Mouse (Mus musculus) MEL (cell line): ENCODE results near the gene Zic2. TPM values are rescaled to one million over a fixed set of nuclear protein-coding genes. Genes with fewer than 3 reads are reported as not detected.
A peak's percentile ranks its signal among the peaks of the same experiment; 100 is the strongest.

ENCODE experiments used
- DNase-seq: peaks from one replicate; pipeline ENCODE4 v3.0.0; 2011; ENCODE audit warnings: low read depth, low spot score
- H3K27ac ChIP-seq: 2 replicates; pipeline ENCODE4 v1.5.1; 2012; ENCODE audit warnings: low read depth, mild to moderate bottlenecking, control low read depth, low read length, moderate library complexity; ENCODE audit not compliant: control insufficient read depth
- H3K27me3 ChIP-seq, 2 experiments: fragments of 150-350 bp in 1 of 2; sonication (generic) in 1 of 2; 2 replicates each; pipeline ENCODE4 v1.6.1; 2012; ENCODE audit warnings: low read length in 2 of 2, mild to moderate bottlenecking in 2 of 2, improper control_type of control experiment in 1 of 2, moderate library complexity in 1 of 2; ENCODE audit not compliant: insufficient read depth in 2 of 2, control insufficient read depth in 1 of 2
- H3K36me3 ChIP-seq, 2 experiments: 2 replicates each; pipeline ENCODE4 v1.6.1; 2012 to 2014; ENCODE audit warnings: low read length in 2 of 2, improper control_type of control experiment in 1 of 2, inconsistent platforms in 1 of 2, mild to moderate bottlenecking in 1 of 2; ENCODE audit not compliant: insufficient read depth in 2 of 2, control insufficient read depth in 1 of 2
- H3K4me1 ChIP-seq, 2 experiments: fragments of 150-350 bp in 1 of 2; sonication (generic) in 1 of 2; 2 replicates each; pipeline ENCODE4 v1.6.1; 2012; ENCODE audit warnings: low read length in 2 of 2, improper control_type of control experiment in 1 of 2, mild to moderate bottlenecking in 1 of 2; ENCODE audit not compliant: insufficient read depth in 2 of 2, control insufficient read depth in 1 of 2
- H3K4me3 ChIP-seq, 2 experiments: fragments of 150-350 bp in 1 of 2; sonication (generic) in 1 of 2; 2 replicates each; pipeline ENCODE4 v1.5.1; 2012; ENCODE audit warnings: low read depth in 2 of 2, low read length in 2 of 2, mild to moderate bottlenecking in 2 of 2, moderate library complexity in 2 of 2, control low read depth in 1 of 2, improper control_type of control experiment in 1 of 2; ENCODE audit not compliant: control insufficient read depth in 1 of 2, insufficient read depth in 1 of 2
- H3K79me2 ChIP-seq: 2 replicates; pipeline ENCODE4 v1.6.1; 2012; ENCODE audit warnings: mild to moderate bottlenecking, low read length, moderate library complexity; ENCODE audit not compliant: control insufficient read depth, poor library complexity, insufficient read depth
- H3K9ac ChIP-seq: 2 replicates; pipeline ENCODE4 v1.6.1; 2012; ENCODE audit warnings: low read depth, mild to moderate bottlenecking, control low read depth, low read length, moderate library complexity; ENCODE audit not compliant: control insufficient read depth, poor library complexity, severe bottlenecking
- H3K9me3 ChIP-seq: fragments of 150-350 bp; sonication (generic); replicated peaks from 2 replicates; pipeline ENCODE4 v1.6.1; 2012; ENCODE audit warnings: mild to moderate bottlenecking, low read length, improper control_type of control experiment, moderate library complexity; ENCODE audit not compliant: insufficient read depth
- CHD1 ChIP-seq: IDR thresholded peaks from 2 replicates; pipeline ENCODE4 v1.6.1; 2012; ENCODE audit warnings: low read depth, mild to moderate bottlenecking, inconsistent platforms, low read length, improper control_type of control experiment
- CHD2 ChIP-seq: IDR thresholded peaks from 2 replicates; pipeline ENCODE4 v1.6.1; 2011; ENCODE audit warnings: low read length, improper control_type of control experiment
- E2F4 ChIP-seq: IDR thresholded peaks from 2 replicates; pipeline ENCODE4 v1.6.1; 2011; ENCODE audit warnings: low read depth, low read length, improper control_type of control experiment, borderline replicate concordance
- ELF1 ChIP-seq: IDR thresholded peaks from 2 replicates; pipeline ENCODE4 v1.6.1; 2014; ENCODE audit warnings: low read depth, mild to moderate bottlenecking, inconsistent platforms, low read length, improper control_type of control experiment, moderate library complexity
- EP300 ChIP-seq, 2 experiments: IDR thresholded peaks; 2 replicates each; pipeline ENCODE4 v1.6.1; 2011; ENCODE audit warnings: improper control_type of control experiment in 2 of 2, low read length in 2 of 2, low read depth in 1 of 2, mild to moderate bottlenecking in 1 of 2
- ETS1 ChIP-seq: IDR thresholded peaks from 2 replicates; pipeline ENCODE4 v1.6.1; 2012; ENCODE audit warnings: low read depth, mild to moderate bottlenecking, inconsistent platforms, low read length, improper control_type of control experiment, moderate library complexity
- HCFC1 ChIP-seq: IDR thresholded peaks from 2 replicates; pipeline ENCODE4 v1.6.1; 2012; ENCODE audit warnings: low read depth, mild to moderate bottlenecking, inconsistent platforms, low read length, improper control_type of control experiment, moderate library complexity
- JUND ChIP-seq: IDR thresholded peaks from 2 replicates; pipeline ENCODE4 v1.6.1; 2011; ENCODE audit warnings: low read depth, mild to moderate bottlenecking, improper control_type of control experiment, low read length
- MAX ChIP-seq: IDR thresholded peaks from 2 replicates; pipeline ENCODE4 v1.6.1; 2011; ENCODE audit warnings: low read length, improper control_type of control experiment
- MEF2A ChIP-seq: IDR thresholded peaks from 2 replicates; pipeline ENCODE4 v1.6.1; 2014; ENCODE audit warnings: low read depth, mild to moderate bottlenecking, inconsistent platforms, low read length, improper control_type of control experiment; ENCODE audit not compliant: poor library complexity, insufficient replicate concordance, severe bottlenecking; ENCODE audit errors: extremely low read depth
- MXI1 ChIP-seq: IDR thresholded peaks from 2 replicates; pipeline ENCODE4 v1.6.1; 2011; ENCODE audit warnings: mild to moderate bottlenecking, low read depth, low read length, improper control_type of control experiment
- MYB ChIP-seq: IDR thresholded peaks from 2 replicates; pipeline ENCODE4 v1.6.1; 2011; ENCODE audit warnings: mild to moderate bottlenecking, low read depth, low read length, improper control_type of control experiment
- MYC ChIP-seq: IDR thresholded peaks from 2 replicates; pipeline ENCODE4 v1.6.1; 2011; ENCODE audit warnings: low read depth, mild to moderate bottlenecking, low read length, improper control_type of control experiment, moderate library complexity
- NELFE ChIP-seq: IDR thresholded peaks from 2 replicates; pipeline ENCODE4 v1.6.1; 2011; ENCODE audit warnings: low read depth, low read length, improper control_type of control experiment
- POLR2A ChIP-seq, 2 experiments: IDR thresholded peaks; 2 replicates each; pipeline ENCODE4 v1.6.1; 2011 to 2012; ENCODE audit warnings: low read length in 2 of 2, mild to moderate bottlenecking in 2 of 2, control low read depth in 1 of 2, improper control_type of control experiment in 1 of 2, low read depth in 1 of 2, moderate library complexity in 1 of 2; ENCODE audit not compliant: control insufficient read depth in 1 of 2, insufficient read depth in 1 of 2, poor library complexity in 1 of 2
- POLR2AphosphoS2 ChIP-seq: IDR thresholded peaks from 2 replicates; pipeline ENCODE4 v1.6.1; 2011; ENCODE audit warnings: low read length, improper control_type of control experiment
- POLR2AphosphoS5 ChIP-seq: IDR thresholded peaks from 2 replicates; pipeline ENCODE4 v1.6.1; 2012; ENCODE audit warnings: low read depth, borderline replicate concordance, mild to moderate bottlenecking, inconsistent platforms, low read length, moderate library complexity, mixed read lengths
- RAD21 ChIP-seq: IDR thresholded peaks from 2 replicates; pipeline ENCODE4 v1.6.1; 2011; ENCODE audit warnings: mild to moderate bottlenecking, low read depth, low read length, improper control_type of control experiment
- RCOR1 ChIP-seq: IDR thresholded peaks from 2 replicates; pipeline ENCODE4 v1.6.1; 2012; ENCODE audit warnings: low read depth, mild to moderate bottlenecking, inconsistent platforms, low read length, improper control_type of control experiment
- SIN3A ChIP-seq: IDR thresholded peaks from 2 replicates; pipeline ENCODE4 v1.6.1; 2012; ENCODE audit warnings: low read length, improper control_type of control experiment, inconsistent platforms
- TBP ChIP-seq: IDR thresholded peaks from 2 replicates; pipeline ENCODE4 v1.8.0; 2011; ENCODE audit warnings: low read depth, low read length, improper control_type of control experiment
- TCF12 ChIP-seq: IDR thresholded peaks from 2 replicates; pipeline ENCODE4 v1.6.1; 2014; ENCODE audit warnings: low read depth, mild to moderate bottlenecking, inconsistent platforms, low read length, improper control_type of control experiment, moderate library complexity
- UBTF ChIP-seq: IDR thresholded peaks from 2 replicates; pipeline ENCODE4 v1.6.1; 2012; ENCODE audit warnings: low read depth, mild to moderate bottlenecking, inconsistent platforms, low read length, improper control_type of control experiment, moderate library complexity, borderline replicate concordance; ENCODE audit not compliant: insufficient read depth
- ZC3H11A ChIP-seq: IDR thresholded peaks from 2 replicates; pipeline ENCODE4 v1.6.1; 2012; ENCODE audit warnings: low read depth, mild to moderate bottlenecking, inconsistent platforms, low read length, improper control_type of control experiment
- ZMIZ1 ChIP-seq: IDR thresholded peaks from 2 replicates; pipeline ENCODE4 v1.6.1; 2012; ENCODE audit warnings: low read depth, mild to moderate bottlenecking, inconsistent platforms, low read length, improper control_type of control experiment, moderate library complexity
- polyA plus RNA-seq, 2 experiments: library from polyadenylated mRNA; stranded (reverse) in 1 of 2; unstranded in 1 of 2; fragments of >175 nt in 1 of 2; fragments of >200 nt in 1 of 2; gene quantifications; 2 replicates each; pipeline versions ENCODE4 v1.2.1 to v1.2.4; 2012; ENCODE audit warnings: low replicate concordance in 2 of 2, low read depth in 1 of 2; ENCODE audit not compliant: insufficient read length in 2 of 2, insufficient read depth in 1 of 2, missing spikeins in 1 of 2
- total RNA-seq: library from RNA; depleted of rRNA; stranded (reverse); fragments of 300-350 nt; gene quantifications from 2 replicates; pipeline ENCODE4 v1.2.3, GENCODE M21; 2012

Gene Zic2
- total and polyA plus RNA-seq, 3 experiments = 1.1 TPM; not detected in 2

DNA sequence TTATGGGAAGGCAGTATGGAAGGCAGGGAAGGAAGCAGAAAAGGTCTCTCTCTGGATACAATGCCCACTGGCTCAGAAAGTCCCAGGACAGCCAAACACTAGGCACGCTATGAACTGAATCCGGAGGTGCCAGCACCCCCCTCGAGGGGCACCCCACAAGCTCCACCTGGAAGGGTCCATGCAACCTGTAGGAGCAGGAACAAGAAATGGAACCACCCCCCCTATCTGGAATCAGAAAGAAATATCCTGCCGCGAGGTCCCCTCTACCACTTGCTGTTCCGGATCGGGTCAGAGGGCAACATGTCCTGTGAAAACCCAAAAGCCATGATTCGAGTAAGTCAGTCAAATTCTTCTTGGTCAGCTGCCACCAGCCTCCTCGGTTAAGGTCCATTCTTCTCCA, 13.3 kb upstream of the Zic2 start (continued):
- TF ChIP-seq POLR2AphosphoS5 = no peak
- TF ChIP-seq UBTF = no peak
- no peak for TF ChIP-seq TCF12
- TF ChIP-seq NELFE = no peak

DNA sequence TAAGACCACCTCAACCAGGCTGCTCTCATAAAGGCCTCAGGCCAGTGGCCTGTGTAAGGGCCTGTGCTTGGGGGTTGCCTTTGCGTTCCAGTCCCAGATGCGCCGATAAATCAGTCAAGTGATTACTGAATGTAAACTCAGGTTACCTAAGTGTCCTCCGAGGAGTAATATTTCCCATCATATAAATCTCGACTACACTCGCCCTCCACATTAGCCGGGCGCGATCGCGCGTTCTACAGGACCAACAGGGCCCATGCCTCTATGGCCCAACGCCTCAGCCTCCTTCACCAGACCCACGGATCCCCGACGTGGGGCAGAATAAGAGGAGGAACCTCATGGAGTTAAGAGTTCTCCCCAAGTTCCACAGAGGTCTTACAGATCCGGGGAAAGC, 12.6 kb upstream of the Zic2 start:
- Histone ChIP-seq H3K4me1 (peaks cover 13 to 14% of the 10 kb centered on the region in 2 experiments), H3K27me3 (no peaks in the 10 kb centered on the region), H3K79me2 (peaks cover 50% of the 10 kb centered on the region), H3K36me3 (peaks cover 5 to 19% of the 10 kb centered on the region in 2 experiments), H3K4me3 (peak overlapping the region; percentile 93 to 94), H3K9me3 (no peaks in the 10 kb centered on the region), H3K9ac (peak overlapping the region; percentile 93), H3K27ac (peak overlapping the region; percentile 84)
- TF ChIP-seq RCOR1 (no peak), HCFC1 (0 out of 2 replicates have a peak, but pooled peaks have one; percentile 0), RAD21 (no peak), MXI1 (peak; percentile 52), SIN3A (peak; percentile 22; the same call in 1 of the 2 replicates), ETS1 (no peak), JUND (no peak), MEF2A (no peak), CHD1 (0 out of 2 replicates have a peak, but pooled peaks have one; percentile 8), ZMIZ1 (no peak), MYB (no peak), ZC3H11A (no peak), TCF12 (no peak)
- peak; percentile 68 for DNase-seq

DNA sequence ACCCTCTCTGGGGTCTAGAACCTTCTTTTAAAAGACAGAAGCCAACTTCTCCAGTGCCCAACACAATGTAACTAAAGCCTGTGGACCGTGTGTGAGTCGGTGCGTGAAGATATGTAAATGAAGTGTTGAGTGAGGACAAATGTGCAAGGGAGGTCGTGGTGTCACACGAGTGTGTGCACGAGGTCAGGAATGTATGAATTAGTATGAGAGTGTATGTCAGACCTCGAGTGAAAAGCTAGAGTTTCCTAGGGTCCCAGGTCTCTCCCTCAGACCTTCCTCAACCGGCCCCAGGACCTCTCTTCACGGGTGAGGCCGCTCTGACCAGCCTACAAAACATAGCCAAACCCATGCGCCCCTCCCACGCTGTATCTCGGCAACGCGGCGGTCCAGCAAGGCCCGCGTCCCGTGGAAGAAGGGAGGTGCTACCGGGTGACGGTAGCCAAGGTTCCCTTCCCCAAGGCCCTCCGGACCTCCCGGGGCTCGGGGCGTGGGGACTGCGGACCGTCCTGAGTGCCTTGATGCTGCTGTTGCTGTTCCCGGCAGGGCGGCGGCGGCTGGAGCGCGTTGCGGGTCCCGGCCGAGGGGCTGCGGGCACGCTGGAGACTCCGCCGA, 12.0 kb upstream of the Zic2 start:
- peak; percentile 58; the same call in 1 of the 2 replicates for TF ChIP-seq MYC
- TF ChIP-seq POLR2AphosphoS2 = peak; percentile 43; the same call in 1 of the 2 replicates
- TF ChIP-seq RCOR1 = no peak
- peak; percentile 31; the same call in 1 of the 2 replicates for TF ChIP-seq NELFE
- TF ChIP-seq EP300 (IDR thresholded peaks at IDR 0.05; ENCODE audit: low read depth in 1 of 2, low read length in 2 of 2) = 0 out of 4 replicates have a peak, but pooled peaks of 1 of the 2 experiments have one; percentile 2
- TF ChIP-seq MXI1 = peak; percentile 52; the same call in 1 of the 2 replicates
- TF ChIP-seq ELF1 = no peak
- peak in 1 of 2 experiments; percentile 46; a peak in 1 of 4 replicates for TF ChIP-seq POLR2A (IDR thresholded peaks at IDR 0.05; ENCODE audit: control insufficient read depth in 1 of 2, insufficient read depth in 1 of 2, low read depth in 1 of 2, low read length in 2 of 2, poor library complexity in 1 of 2)
- TF ChIP-seq SIN3A = peak; percentile 10; the same call in 1 of the 2 replicates
- TF ChIP-seq CHD2 = no peak
- 0 out of 2 replicates have a peak, but pooled peaks have one; percentile 34 for TF ChIP-seq TBP
- TF ChIP-seq E2F4 = no peak
- TF ChIP-seq MEF2A = no peak
- TF ChIP-seq MAX = peak; percentile 53; the same call in 1 of the 2 replicates
- TF ChIP-seq HCFC1 = peak; percentile 6
- TF ChIP-seq, all 39 proteins: peak for 10
- peak; percentile 69 for DNase-seq
- H3K27ac ChIP-seq = peak overlapping the region; percentile 84
- H3K9me3 ChIP-seq = no peaks in the 10 kb centered on the region
- peaks cover 50% of the 10 kb centered on the region for H3K79me2 ChIP-seq
- H3K4me1 ChIP-seq = peaks cover 13 to 14% of the 10 kb centered on the region in 2 experiments
- H3K9ac ChIP-seq = peak overlapping the region; percentile 93
- no peaks in the 10 kb centered on the region for H3K27me3 ChIP-seq
- H3K36me3 ChIP-seq = peaks cover 3 to 19% of the 10 kb centered on the region in 2 experiments
- peak overlapping the region; percentile 93 to 94 for H3K4me3 ChIP-seq
